Mouse (Mus musculus): ENCODE measurements around the gene Brd4.

Brd4 gene

DNA sequence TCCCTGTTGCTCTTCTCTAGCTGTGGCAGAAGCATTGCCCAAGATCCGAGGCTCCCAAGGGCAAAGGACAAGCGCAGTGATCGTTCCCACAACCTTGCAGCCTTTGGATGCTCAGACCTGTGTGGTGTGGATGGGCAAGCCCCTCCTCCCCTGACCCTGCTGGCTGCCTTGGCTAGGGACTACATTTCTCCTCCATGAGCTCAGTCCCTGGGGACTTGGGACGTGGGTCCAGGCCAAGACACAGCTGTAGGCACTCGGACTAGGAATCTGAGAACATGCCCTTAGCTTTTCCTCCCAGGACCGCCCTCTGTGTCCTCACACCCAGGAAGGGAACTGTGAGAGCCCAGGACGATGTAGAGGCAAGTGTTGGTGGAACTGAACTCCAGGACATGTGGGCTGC is 111.4 kb downstream of the Brd4 start:
- no peak for DNase-seq (ENCODE audit: extremely low spot score, low spot score)

DNA sequence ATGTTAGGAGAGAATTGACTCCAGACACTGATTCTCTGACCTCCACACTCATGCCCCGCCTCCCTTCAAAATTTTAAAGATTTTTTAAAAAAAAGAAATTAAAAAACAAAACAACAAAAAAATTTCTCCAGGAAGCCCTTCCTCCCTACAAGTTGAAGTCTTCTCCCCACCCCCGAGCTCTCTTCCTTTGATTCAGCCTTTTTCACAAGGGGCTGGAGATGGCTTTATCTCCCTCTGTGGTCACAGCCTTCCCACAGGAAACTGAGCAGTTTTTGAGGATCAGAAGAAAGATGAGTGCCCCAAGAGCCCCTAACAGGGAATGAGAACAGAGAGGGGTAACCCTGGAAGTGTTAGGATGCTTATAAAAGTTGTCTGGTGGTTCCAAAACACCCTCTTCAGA is 112.0 kb downstream of the Brd4 start:
- no peak for DNase-seq (ENCODE audit: extremely low spot score, low spot score)

DNA sequence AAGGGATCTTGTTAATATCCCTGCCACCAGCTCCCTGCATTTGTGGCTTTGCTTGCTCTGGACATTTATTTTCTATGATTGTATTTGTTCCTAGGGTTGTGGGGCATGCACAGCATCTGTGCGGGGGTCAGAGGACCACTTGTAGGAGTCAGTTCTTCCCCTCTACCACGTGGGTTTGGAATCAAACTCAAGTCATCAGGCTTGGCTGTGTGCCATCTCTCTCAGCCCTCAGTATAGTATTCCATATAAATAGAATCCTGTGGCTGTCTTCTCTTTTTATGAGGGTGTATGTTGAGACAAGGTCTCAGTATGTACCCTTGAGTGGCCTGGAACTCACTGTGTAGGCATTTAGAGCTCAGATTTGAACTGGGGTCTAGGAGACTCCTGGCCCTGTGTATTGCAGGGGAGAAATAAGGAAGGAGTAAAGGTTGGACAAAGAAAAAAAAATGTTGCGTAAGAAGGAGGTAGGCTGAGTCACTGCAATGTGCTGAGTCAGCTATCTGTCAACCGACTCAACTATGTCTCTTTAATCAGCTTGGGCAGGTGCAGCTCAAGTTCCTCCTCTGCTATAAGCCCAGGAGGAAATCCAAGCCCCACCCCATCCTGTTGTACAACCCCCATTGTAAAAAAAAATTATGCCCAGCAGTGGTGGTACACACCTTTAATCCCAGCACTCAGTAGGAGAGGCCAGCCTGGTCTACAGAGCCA is 114.8 kb downstream of the Brd4 start:
- no peak for DNase-seq (ENCODE audit: extremely low spot score, low spot score)

- peak; percentile 89 for DNase-seq (ENCODE audit: extremely low spot score, low spot score)
Observed at GRCm38 (mm10) chr17:32166687-32167086, 117.8 kb downstream of the Brd4 start, which contains the start of gene Notch3. Gene Notch3, minus strand, starts transcription at chr17:32166852.

DNA sequence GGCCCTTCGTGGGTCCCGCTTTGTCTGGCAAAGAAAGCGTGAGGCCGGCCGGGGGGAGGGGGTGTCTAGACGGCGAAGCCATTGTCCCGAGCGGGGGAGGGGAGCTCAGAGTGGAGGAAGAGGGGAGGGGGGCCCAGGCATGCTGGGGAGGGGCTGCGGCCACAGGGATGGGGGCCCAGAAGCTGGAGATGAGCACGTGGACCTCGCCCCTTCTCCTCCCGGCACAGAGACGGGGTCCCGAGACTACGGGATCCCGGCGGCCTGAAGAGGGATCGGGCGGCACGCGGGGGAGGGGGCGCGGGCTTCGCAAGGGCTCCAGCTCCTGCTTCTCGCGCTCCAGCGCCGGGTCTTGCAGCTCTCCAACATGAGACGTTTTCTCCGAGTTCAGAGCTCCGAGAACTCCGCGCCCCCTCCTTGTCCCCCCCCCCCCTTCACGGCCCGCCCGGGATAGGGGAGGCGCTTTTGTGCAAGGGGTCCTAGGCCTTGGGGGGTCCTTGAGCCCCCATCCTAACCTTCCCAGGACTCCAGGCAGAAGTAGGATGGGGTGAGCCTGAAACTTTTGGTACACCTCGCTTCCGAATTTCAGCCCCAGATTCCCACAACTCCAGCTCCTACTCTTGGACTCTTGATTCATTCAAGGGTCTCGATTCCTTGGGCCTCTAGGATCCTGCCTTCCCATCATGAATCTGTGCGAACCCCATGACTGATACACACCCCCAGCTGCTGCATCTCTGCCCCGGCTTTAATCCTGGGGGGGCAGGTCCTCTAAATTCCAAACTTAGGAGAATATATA is 118.5 kb downstream of the Brd4 start:
- DNase-seq (ENCODE audit: extremely low spot score, low spot score) = peak; percentile 95

DNA sequence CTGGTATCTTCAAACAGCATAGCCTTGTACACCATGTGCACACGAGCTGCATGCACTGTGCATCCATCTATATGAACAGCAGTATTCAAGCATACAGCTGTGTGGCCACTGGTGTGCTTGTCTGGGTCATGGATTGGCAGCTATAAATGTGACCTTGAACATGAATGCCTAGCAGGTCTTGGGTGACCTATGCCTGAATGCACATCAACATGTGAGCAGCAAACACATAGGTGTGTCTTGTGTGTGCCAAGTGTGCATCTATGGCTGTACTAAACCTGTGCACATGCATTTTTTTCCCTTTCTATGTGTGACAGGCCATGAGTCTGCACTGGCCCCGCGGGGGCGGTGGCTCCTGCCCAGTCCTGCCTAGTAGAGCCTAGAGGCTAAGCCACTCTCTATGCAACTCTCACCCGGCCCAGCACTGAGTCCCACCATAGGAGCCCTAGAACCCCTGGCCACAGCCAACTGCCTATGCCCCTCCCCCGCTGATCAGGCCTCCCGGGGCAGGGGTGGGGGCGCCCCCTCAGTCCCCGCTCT is 119.2 kb downstream of the Brd4 start:
- DNase-seq (ENCODE audit: extremely low spot score, low spot score) = peak; percentile 91

DNA sequence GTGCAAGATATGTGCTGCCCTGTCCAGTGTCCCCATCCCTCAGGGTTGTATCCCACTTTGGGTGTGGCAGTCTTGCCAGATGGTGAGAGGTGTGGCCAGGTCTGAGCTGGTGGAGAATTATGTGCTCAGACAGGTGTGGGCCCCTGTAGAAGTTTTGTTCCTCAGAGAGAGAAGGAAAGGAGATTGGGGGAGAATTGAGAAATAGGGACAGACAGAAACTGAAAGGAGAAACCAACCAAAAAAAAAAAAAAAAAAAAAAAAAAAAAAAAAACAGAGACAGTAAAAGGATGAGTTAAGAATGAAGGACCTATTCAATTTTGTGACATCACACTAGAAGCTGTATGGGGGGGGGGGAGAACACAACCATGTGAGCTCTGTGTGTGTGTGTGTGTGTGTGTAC is 119.7 kb downstream of the Brd4 start:
- no peak for DNase-seq (ENCODE audit: extremely low spot score, low spot score)

DNA sequence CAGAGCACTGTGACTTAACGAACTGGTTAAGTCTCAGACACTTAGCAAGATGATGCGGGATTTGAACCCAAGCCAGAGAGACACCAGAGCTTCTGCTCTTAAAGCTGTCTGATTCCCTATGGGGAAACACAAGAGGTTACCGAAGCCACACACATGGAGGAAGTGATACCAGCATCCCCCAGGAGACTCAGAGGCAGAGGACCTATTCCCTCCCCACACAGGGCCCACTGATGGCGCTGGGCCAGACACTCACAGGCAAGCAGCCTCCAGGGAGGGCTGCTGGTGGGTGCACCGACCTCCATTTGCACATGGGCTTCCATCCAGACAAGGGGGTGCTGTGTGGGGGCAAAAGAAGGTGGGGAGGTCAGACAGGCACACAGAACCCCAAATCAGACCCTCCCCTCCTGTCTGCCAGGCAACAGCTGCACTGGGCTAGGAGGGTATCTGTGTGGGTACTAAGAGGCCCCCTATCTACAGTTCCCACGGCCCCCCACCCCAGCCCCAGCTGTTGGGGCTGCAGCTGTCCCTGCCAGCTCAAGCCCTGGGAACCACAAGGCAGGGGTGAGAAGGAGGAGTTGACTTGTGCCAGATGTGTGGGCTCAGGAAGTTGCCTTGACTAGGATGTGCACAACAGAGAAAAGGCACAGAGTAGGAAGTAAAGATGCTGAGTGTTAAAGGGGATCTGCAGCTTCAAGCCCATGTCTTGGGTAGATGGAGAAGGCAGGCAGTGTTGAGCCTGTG is 120.4 kb downstream of the Brd4 start:
- DNase-seq (ENCODE audit: extremely low spot score, low spot score) = no peak

- peak; percentile 83 for DNase-seq (ENCODE audit: extremely low spot score, low spot score)
Observed at GRCm38 (mm10) chr17:32162112-32162850, 122.2 kb downstream of the Brd4 start.

- DNase-seq (ENCODE audit: extremely low spot score, low spot score) = no peak
Observed at GRCm38 (mm10) chr17:32160882-32161281, 123.6 kb downstream of the Brd4 start.

DNA sequence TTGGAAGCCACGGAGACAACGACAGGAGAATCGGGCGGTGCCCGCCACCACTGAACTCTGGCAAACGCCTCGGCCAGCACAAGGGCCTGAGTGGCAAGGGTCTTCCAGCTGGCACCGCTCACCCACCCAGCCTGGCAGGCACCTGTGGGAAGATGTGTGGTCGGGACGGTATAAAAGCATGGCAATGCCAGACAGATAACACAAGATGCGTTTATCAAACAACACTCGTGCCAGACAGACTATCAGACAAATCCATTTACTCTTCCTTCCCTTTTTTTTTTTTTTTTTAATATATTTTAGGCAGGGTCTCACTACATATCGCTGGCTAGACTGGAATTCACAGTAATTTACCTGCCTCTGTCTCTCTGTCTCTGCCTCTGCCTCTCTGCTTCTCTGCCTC is 125.7 kb downstream of the Brd4 start:
- no peak for DNase-seq (ENCODE audit: extremely low spot score, low spot score)

DNA sequence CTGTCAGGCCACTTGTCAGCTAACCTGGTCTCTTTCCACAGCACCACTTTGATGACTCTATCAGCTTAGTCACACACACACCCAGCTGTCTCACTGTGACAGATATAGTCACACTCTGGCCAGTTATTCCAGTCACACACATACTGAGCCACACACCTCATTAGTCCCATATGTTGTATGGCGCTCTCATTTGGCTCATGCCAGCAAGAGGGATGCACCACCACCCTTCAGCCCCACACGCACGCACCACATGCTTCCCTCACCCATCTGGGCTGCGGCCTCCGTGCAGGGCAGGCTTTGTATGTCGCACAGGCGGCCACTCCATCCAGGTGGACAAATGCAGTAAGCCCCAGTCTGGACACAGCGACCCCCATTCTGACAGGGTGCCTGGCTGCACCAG is 137.8 kb downstream of the Brd4 start:
- no peak for DNase-seq (ENCODE audit: extremely low spot score, low spot score)

All from neural tube, embryonic 10.5 days (tissue).